Comparison of ENCODE assay signal across 18 mouse cellular contexts in genomic region chr5:76670183-76670582, GRCm38 (mm10).
"Had no signal": no experiment of that assay in that cellular context is flagged by ENCODE, and none has a peak within 500 bp of the region (broad histone marks: within the 10 kb centered on the region; RNA-seq: fewer than 3 reads in every experiment).

No protein-coding gene starts in this region.

- H3K27me3 ChIP-seq: midbrain, embryonic 12.5 days; neural tube, embryonic 12.5 days had no signal

- H3K27ac ChIP-seq: midbrain, embryonic 10.5 days; midbrain, embryonic 12.5 days; neural tube, embryonic 12.5 days had no signal

- DNase-seq: lung, adult 18-20 months; lung, embryonic 14.5 days; lung, postnatal 10 days; lung, postnatal 4 days; midbrain, embryonic 14.5 days; retina, postnatal 1 day; right cerebral cortex, adult 18-20 months; right cerebral cortex, postnatal 25 days; right cerebral cortex, postnatal 4 days; spleen, adult 18-20 months; thymus, adult 18-20 months; thymus, postnatal 14 days; thymus, postnatal 36 days had no signal

- H3K4me3 ChIP-seq: midbrain, embryonic 10.5 days; midbrain, embryonic 12.5 days; myocyte; neural tube, embryonic 12.5 days had no signal

- H3K4me2 ChIP-seq: lung, embryonic 14.5 days; midbrain, embryonic 12.5 days; neural tube, embryonic 12.5 days had no signal

- ATAC-seq: midbrain, embryonic 16.5 days had no signal

- H3K9me3 ChIP-seq: midbrain, embryonic 10.5 days; midbrain, embryonic 12.5 days; neural tube, embryonic 12.5 days had no signal

- H3K9ac ChIP-seq: lung, embryonic 14.5 days; midbrain, embryonic 12.5 days; neural tube, embryonic 12.5 days had no signal
